Mouse (Mus musculus): ENCODE results near the gene Rab11fip2. TPM values are rescaled to one million over a fixed set of nuclear protein-coding genes. Genes with fewer than 3 reads are reported as not detected.

The Rab11fip2 gene
- polyA plus RNA-seq, 1 experiment from 2014 or later = 5.0 TPM

- ATAC-seq (replicated peaks; ENCODE audit: low FRiP score, low TSS enrichment, low read depth) = no peak
- Histone ChIP-seq H3K9ac (ENCODE audit: low read length) (no peak overlapping the region), H3K9me3 (ENCODE audit: control insufficient read depth, low read length) (no peaks in the 10 kb centered on the region), H3K4me3 (ENCODE audit: low read depth, low read length) (no peak overlapping the region), H3K27ac (ENCODE audit: low read depth) (no peak overlapping the region), H3K4me2 (ENCODE audit: low read length) (no peak overlapping the region), H3K4me1 (replicated peaks; ENCODE audit: control insufficient read depth, insufficient read depth, low read length) (no peaks in the 10 kb centered on the region), H3K36me3 (ENCODE audit: control insufficient read depth, insufficient read depth, low read length) (no peaks in the 10 kb centered on the region), H3K27me3 (replicated peaks; ENCODE audit: control insufficient read depth, insufficient read depth, low read length) (no peaks in the 10 kb centered on the region)
- no peak for DNase-seq (ENCODE audit: low spot score)
- WGBS = 64% methylated on average over 2 of the region's 2 CpGs
These were observed 55.6 kb downstream of the Rab11fip2 start for GRCm38 (mm10) chr19:59887866-59888265.

GRCm38 (mm10) chr19:59885301-59885700 is 58.2 kb downstream of the Rab11fip2 start:
- WGBS = 72% methylated on average over 2 of the region's 2 CpGs
- Histone ChIP-seq H3K36me3 (ENCODE audit: control insufficient read depth, insufficient read depth, low read length) (no peaks in the 10 kb centered on the region), H3K27ac (ENCODE audit: low read depth) (no peak overlapping the region), H3K4me1 (replicated peaks; ENCODE audit: control insufficient read depth, insufficient read depth, low read length) (no peaks in the 10 kb centered on the region), H3K9me3 (ENCODE audit: control insufficient read depth, low read length) (no peaks in the 10 kb centered on the region), H3K9ac (ENCODE audit: low read length) (no peak overlapping the region), H3K27me3 (replicated peaks; ENCODE audit: control insufficient read depth, insufficient read depth, low read length) (no peaks in the 10 kb centered on the region), H3K4me3 (ENCODE audit: low read depth, low read length) (no peak overlapping the region), H3K4me2 (ENCODE audit: low read length) (no peak overlapping the region)
- ATAC-seq (replicated peaks; ENCODE audit: low FRiP score, low TSS enrichment, low read depth) (no peak), DNase-seq (ENCODE audit: low spot score) (no peak)

- no peak for DNase-seq (ENCODE audit: low spot score)
- Histone ChIP-seq H3K4me2 (ENCODE audit: low read length) (no peak overlapping the region), H3K9ac (ENCODE audit: low read length) (no peak overlapping the region), H3K4me1 (replicated peaks; ENCODE audit: control insufficient read depth, insufficient read depth, low read length) (no peaks in the 10 kb centered on the region), H3K27me3 (replicated peaks; ENCODE audit: control insufficient read depth, insufficient read depth, low read length) (no peaks in the 10 kb centered on the region), H3K36me3 (ENCODE audit: control insufficient read depth, insufficient read depth, low read length) (no peaks in the 10 kb centered on the region), H3K4me3 (ENCODE audit: low read depth, low read length) (no peak overlapping the region), H3K27ac (ENCODE audit: low read depth) (no peak overlapping the region), H3K9me3 (ENCODE audit: control insufficient read depth, low read length) (no peaks in the 10 kb centered on the region)
- ATAC-seq (replicated peaks; ENCODE audit: low FRiP score, low TSS enrichment, low read depth) = no peak
- 98% methylated on average over 2 of the region's 2 CpGs for WGBS
These were observed 66.2 kb downstream of the Rab11fip2 start for GRCm38 (mm10) chr19:59877238-59877637.

GRCm38 (mm10) chr19:59866666-59867065 is 76.8 kb downstream of the Rab11fip2 start:
- Histone ChIP-seq H3K4me3 (ENCODE audit: low read depth, low read length) (no peak overlapping the region), H3K9me3 (ENCODE audit: control insufficient read depth, low read length) (no peaks in the 10 kb centered on the region), H3K4me1 (replicated peaks; ENCODE audit: control insufficient read depth, insufficient read depth, low read length) (no peaks in the 10 kb centered on the region), H3K4me2 (ENCODE audit: low read length) (no peak overlapping the region), H3K27ac (ENCODE audit: low read depth) (no peak overlapping the region), H3K36me3 (ENCODE audit: control insufficient read depth, insufficient read depth, low read length) (no peaks in the 10 kb centered on the region), H3K9ac (ENCODE audit: low read length) (no peak overlapping the region), H3K27me3 (replicated peaks; ENCODE audit: control insufficient read depth, insufficient read depth, low read length) (no peaks in the 10 kb centered on the region)
- DNase-seq (ENCODE audit: low spot score) (no peak), ATAC-seq (replicated peaks; ENCODE audit: low FRiP score, low TSS enrichment, low read depth) (no peak)
- WGBS = 91% methylated on average over 9 of the region's 9 CpGs

GRCm38 (mm10) chr19:59862423-59862822 is 81.0 kb downstream of the Rab11fip2 start:
- DNase-seq (ENCODE audit: low spot score) = no peak
- no peak for ATAC-seq (replicated peaks; ENCODE audit: low FRiP score, low TSS enrichment, low read depth)
- no peak overlapping the region for H3K4me3 ChIP-seq (ENCODE audit: low read depth, low read length)
- no peak overlapping the region for H3K9ac ChIP-seq (ENCODE audit: low read length)
- no peaks in the 10 kb centered on the region for H3K9me3 ChIP-seq (ENCODE audit: control insufficient read depth, low read length)
- no peak overlapping the region for H3K4me2 ChIP-seq (ENCODE audit: low read length)
- H3K36me3 ChIP-seq (ENCODE audit: control insufficient read depth, insufficient read depth, low read length) = no peaks in the 10 kb centered on the region
- no peak overlapping the region for H3K27ac ChIP-seq (ENCODE audit: low read depth)
- H3K27me3 ChIP-seq (replicated peaks; ENCODE audit: control insufficient read depth, insufficient read depth, low read length) = no peaks in the 10 kb centered on the region
- H3K4me1 ChIP-seq (replicated peaks; ENCODE audit: control insufficient read depth, insufficient read depth, low read length) = no peaks in the 10 kb centered on the region

- no peak overlapping the region for H3K4me3 ChIP-seq (ENCODE audit: low read depth, low read length)
- no peaks in the 10 kb centered on the region for H3K4me1 ChIP-seq (replicated peaks; ENCODE audit: control insufficient read depth, insufficient read depth, low read length)
- 71% methylated on average over 3 of the region's 3 CpGs for WGBS
- H3K9ac ChIP-seq (ENCODE audit: low read length) = no peak overlapping the region
- no peaks in the 10 kb centered on the region for H3K9me3 ChIP-seq (ENCODE audit: control insufficient read depth, low read length)
- no peaks in the 10 kb centered on the region for H3K27me3 ChIP-seq (replicated peaks; ENCODE audit: control insufficient read depth, insufficient read depth, low read length)
- no peak overlapping the region for H3K27ac ChIP-seq (ENCODE audit: low read depth)
- H3K4me2 ChIP-seq (ENCODE audit: low read length) = no peak overlapping the region
- ATAC-seq (replicated peaks; ENCODE audit: low FRiP score, low TSS enrichment, low read depth) (no peak), DNase-seq (ENCODE audit: low spot score) (no peak)
- no peaks in the 10 kb centered on the region for H3K36me3 ChIP-seq (ENCODE audit: control insufficient read depth, insufficient read depth, low read length)
These were observed 82.7 kb downstream of the Rab11fip2 start for GRCm38 (mm10) chr19:59860799-59861198.

- H3K27me3 ChIP-seq (replicated peaks; ENCODE audit: control insufficient read depth, insufficient read depth, low read length) = no peaks in the 10 kb centered on the region
- no peak for DNase-seq (ENCODE audit: low spot score)
- H3K4me2 ChIP-seq (ENCODE audit: low read length) = no peak overlapping the region
- H3K4me1 ChIP-seq (replicated peaks; ENCODE audit: control insufficient read depth, insufficient read depth, low read length) = no peaks in the 10 kb centered on the region
- H3K9me3 ChIP-seq (ENCODE audit: control insufficient read depth, low read length) = no peaks in the 10 kb centered on the region
- WGBS = 60% methylated on average over 3 of the region's 3 CpGs
- H3K36me3 ChIP-seq (ENCODE audit: control insufficient read depth, insufficient read depth, low read length) = no peaks in the 10 kb centered on the region
- no peak overlapping the region for H3K27ac ChIP-seq (ENCODE audit: low read depth)
- H3K9ac ChIP-seq (ENCODE audit: low read length) = no peak overlapping the region
- H3K4me3 ChIP-seq (ENCODE audit: low read depth, low read length) = no peak overlapping the region
- ATAC-seq (replicated peaks; ENCODE audit: low FRiP score, low TSS enrichment, low read depth) = no peak
These were observed 90.4 kb downstream of the Rab11fip2 start for GRCm38 (mm10) chr19:59853061-59853460.

All from intestine, embryonic 14.5 days (tissue).